Mouse (Mus musculus) adrenal gland, adult 8-10 months (tissue): Measurements from ENCODE around the gene Nlrp6. TPM values are rescaled to one million over a fixed set of nuclear protein-coding genes. Genes with fewer than 3 reads are reported as not detected.
"Not testable (repeated sequence)": the region's sequence is repeated elsewhere in the genome, so short reads cannot be mapped to it uniquely, and the experiment has no call there.

Source experiments
- DNase-seq: peaks from one replicate; pipeline ENCODE4 v3.0.0; 2022
- total RNA-seq, 4 experiments: library from RNA; stranded (reverse); gene quantifications; 2 replicates each; pipeline ENCODE4 v1.2.4; 2022

Gene Nlrp6
- total RNA-seq, 4 experiments from 2014 or later = 1.4 to 4.0 (median 2.9) TPM

DNA sequence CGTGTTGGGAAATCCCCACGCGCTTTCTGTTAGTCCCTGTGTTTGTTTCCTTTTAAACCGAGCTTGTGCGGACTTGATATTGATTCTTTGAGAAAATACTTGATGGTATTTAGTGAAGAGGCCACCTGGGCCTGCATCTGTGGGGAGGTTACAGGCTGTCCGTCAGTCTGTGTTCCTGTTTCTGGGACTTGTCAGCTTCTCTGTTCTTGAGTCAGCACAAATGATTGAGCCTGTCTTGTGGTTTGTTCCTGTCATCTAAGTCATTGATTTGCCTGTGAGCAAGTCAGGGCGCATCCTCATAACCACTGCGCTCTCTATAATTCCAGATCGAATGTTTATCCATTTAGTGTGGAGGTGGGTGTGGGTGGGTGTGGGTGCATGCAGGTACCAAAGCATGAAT is 56.0 kb downstream of the Nlrp6 start:
- DNase-seq = not testable (repeated sequence)

Other genes with a start within 250 kb of the Nlrp6 start
- gene Olfr45, start 239.0 kb upstream of the Nlrp6 start, total RNA-seq = not detected
- not detected for gene Olfr541, start 223.6 kb upstream of the Nlrp6 start, total RNA-seq
- gene Cyp2e1, start 157.2 kb upstream of the Nlrp6 start, total RNA-seq = 100 to 1,000 TPM in 3 of 4 experiments, 10 to 100 TPM in 1; 87.7 to 302 (median 204) TPM
- not detected for gene Syce1, start 133.1 kb upstream of the Nlrp6 start, total RNA-seq
- gene Zfp941, start 98.7 kb upstream of the Nlrp6 start, total RNA-seq = 1 to 10 TPM; 3.8 to 8.6 (median 5.7) TPM
- 1 to 10 TPM in 2 of 4 experiments, under 1 TPM in 1, not detected in 1; 0.73 to 1.8 (median 1.0) TPM for gene Urah, start 85.9 kb upstream of the Nlrp6 start, total RNA-seq
- gene Scgb1c1, start 75.4 kb upstream of the Nlrp6 start, total RNA-seq = not detected
- gene Odf3, start 73.1 kb upstream of the Nlrp6 start, total RNA-seq = 1 to 10 TPM in 2 of 4 experiments, under 1 TPM in 1, not detected in 1; 0.23 to 1.3 (median 1.2) TPM
- gene Gm45785, start 64.6 kb upstream of the Nlrp6 start, total RNA-seq = 1 to 10 TPM in 2 of 4 experiments, not detected in 2; 1.0 to 1.2 TPM
- gene Ric8a, start 63.9 kb upstream of the Nlrp6 start, total RNA-seq = 10 to 100 TPM; 59.8 to 87.7 (median 75.9) TPM
- gene Bet1l, start 63.3 kb upstream of the Nlrp6 start, total RNA-seq = 10 to 100 TPM; 37.7 to 53.3 (median 46.1) TPM
- 100 to 1,000 TPM; 113 to 125 (median 116) TPM for gene Psmd13, start 38.9 kb upstream of the Nlrp6 start, total RNA-seq
- gene Sirt3, start 38.6 kb upstream of the Nlrp6 start, total RNA-seq = 10 to 100 TPM; 33.4 to 48.7 (median 41.0) TPM
- gene Cox8b, start 20.5 kb upstream of the Nlrp6 start, total RNA-seq = 100 to 1,000 TPM in 3 of 4 experiments, 10 to 100 TPM in 1; 73.2 to 522 (median 364) TPM
- gene Pgghg, start 20.5 kb downstream of the Nlrp6 start, total RNA-seq = 10 to 100 TPM; 37.1 to 69.0 (median 52.9) TPM
- gene Ifitm5, start 29.4 kb downstream of the Nlrp6 start, total RNA-seq = 1 to 10 TPM; 1.1 to 2.7 (median 1.9) TPM
- not detected for gene Gm45717, start 35.0 kb downstream of the Nlrp6 start, total RNA-seq
- 100 to 1,000 TPM; 431 to 671 (median 563) TPM for gene Ifitm2, start 35.1 kb downstream of the Nlrp6 start, total RNA-seq
- 10 to 100 TPM; 10.6 to 14.0 (median 13.4) TPM for gene Ifitm1, start 46.3 kb downstream of the Nlrp6 start, total RNA-seq
- gene Ifitm3, start 89.9 kb downstream of the Nlrp6 start, total RNA-seq = 100 to 1,000 TPM; 105 to 128 (median 116) TPM
- 1 to 10 TPM in 2 of 4 experiments, under 1 TPM in 1, not detected in 1; 0.81 to 1.5 (median 1.2) TPM for gene Ifitm6, start 97.0 kb downstream of the Nlrp6 start, total RNA-seq
- gene Gm17387, start 108.2 kb downstream of the Nlrp6 start, total RNA-seq = not detected
- 1 to 10 TPM; 2.0 to 6.1 (median 2.7) TPM for gene B4galnt4, start 140.2 kb downstream of the Nlrp6 start, total RNA-seq
- 1 to 10 TPM; 1.6 to 3.1 (median 2.1) TPM for gene Pkp3, start 157.3 kb downstream of the Nlrp6 start, total RNA-seq
- 1 to 10 TPM; 4.2 to 5.8 (median 4.8) TPM for gene Sigirr, start 179.7 kb downstream of the Nlrp6 start, total RNA-seq
- gene Ano9, start 196.9 kb downstream of the Nlrp6 start, total RNA-seq = under 1 TPM in 1 of 4 experiments, not detected in 3; 0.21 TPM
- gene Ptdss2, start 201.5 kb downstream of the Nlrp6 start, total RNA-seq = 10 to 100 TPM; 36.4 to 46.7 (median 43.0) TPM